Mouse (Mus musculus): ENCODE results near the gene Tbr1.
A peak's percentile ranks its signal among the peaks of the same experiment; 100 is the strongest.

Gene Tbr1

DNA sequence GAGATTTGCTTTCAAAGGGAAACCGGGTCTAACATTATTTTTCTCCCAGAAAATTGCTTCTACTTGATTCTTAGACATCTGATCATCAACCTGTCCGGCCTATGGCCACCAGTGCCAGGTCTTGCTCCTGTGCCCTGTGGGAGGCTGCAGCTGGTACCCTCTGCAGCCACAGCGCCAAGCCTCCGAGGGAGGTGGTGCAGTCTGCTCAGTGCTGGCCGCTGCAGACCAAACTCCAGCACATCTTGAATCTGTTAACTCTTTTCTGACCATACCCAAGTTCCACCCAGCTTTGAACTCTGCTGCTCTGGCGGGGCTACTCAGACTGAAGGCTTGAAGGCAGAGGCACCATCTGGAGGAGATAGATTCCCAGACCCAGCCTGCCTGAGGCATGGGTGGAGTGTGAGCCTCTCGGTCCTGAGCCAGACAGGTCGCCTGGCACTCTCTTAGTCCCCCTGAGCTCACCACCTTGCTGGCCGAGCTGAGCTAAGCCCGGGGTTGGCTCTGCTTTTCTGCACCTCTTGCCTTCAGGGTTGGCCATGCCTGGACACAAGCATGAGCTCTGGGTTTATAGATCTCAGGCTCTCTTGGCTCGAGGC lies at the start of gene Tbr1:
Gene Tbr1 (plus strand): TSS at position 275 of the 596 bp plus-strand sequence.
- peak; percentile 50 to 54 for DNase-seq

DNA sequence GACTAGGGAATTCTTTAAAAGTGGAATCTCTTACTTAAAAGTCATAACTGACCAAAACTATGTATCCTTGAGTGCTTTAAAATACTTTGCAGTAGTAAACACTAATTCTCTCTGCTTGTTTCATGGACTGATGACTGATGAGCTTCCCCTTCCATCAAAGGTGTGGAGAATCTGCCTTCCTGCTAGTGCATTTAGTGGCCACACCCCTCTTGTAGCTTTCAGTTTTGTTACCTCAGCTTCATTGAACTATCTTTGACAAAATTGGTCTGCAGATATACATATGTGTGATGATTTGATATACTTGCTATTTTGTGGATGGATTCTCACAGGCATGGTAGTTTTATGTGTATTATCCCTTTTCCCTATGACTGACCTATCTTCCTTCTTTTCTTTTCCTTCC lies 47.7 kb upstream of the Tbr1 start:
- DNase-seq, result no peak

- DNase-seq, result no peak
Observed at GRCm38 (mm10) chr2:61759234-61759855, 43.4 kb upstream of the Tbr1 start.

- DNase-seq, result no peak
Observed at GRCm38 (mm10) chr2:61760044-61760443, 42.7 kb upstream of the Tbr1 start.

DNA sequence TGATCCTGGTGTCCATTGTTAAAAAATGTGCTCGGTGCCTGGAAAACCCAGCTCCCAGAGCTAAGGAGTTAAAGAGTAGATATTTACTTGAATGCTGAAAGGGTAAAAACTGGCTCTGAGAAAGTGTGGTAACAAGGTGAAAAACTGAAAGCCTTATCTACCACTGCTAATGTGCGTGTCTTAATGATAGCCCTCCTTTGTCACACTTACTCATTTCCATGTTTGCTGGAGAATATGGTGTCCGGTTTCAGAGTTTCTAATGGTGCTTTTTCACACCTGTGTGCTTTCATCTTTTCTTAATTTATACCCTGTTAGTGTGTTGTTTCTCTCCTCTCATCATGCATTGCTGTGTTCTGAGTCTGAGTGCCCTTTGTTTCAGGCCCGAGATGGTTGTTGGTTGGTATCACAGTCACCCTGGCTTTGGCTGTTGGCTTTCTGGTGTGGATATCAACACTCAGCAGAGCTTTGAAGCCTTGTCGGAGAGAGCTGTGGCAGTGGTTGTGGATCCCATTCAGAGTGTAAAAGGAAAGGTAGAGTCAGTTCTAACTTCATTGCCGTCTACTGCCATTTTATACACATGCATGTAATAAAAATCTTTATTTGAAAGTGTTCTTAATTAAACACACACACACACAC lies 38.1 kb upstream of the Tbr1 start:
- DNase-seq, result no peak

DNA sequence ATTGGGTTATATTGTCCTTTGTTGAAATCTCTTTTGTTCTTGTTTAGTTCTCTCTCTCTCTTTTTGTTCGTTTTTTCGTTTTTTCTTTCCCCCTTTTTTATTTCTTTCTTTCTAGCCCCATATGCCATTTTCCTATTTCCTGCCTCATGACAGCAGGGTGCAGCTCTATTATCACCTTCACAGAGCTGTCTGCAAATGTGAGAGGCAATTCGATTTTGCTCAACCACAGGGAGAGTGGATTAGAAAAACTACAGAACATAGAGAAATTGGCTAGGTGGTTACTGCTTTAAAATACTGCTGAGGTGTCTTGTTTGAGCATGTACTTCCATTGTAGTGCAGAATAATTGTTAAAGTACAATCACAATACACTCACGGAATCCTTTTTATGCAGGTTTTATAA lies 37.2 kb upstream of the Tbr1 start:
- peak in 1 of 2 experiments; percentile 18 for DNase-seq

- no peak for DNase-seq
Observed at GRCm38 (mm10) chr2:61780794-61781193, 21.9 kb upstream of the Tbr1 start.

- DNase-seq, result no peak
Observed at GRCm38 (mm10) chr2:61794960-61795359, 7.8 kb upstream of the Tbr1 start.

GRCm38 (mm10) chr2:61798048-61798447 lies 4.7 kb upstream of the Tbr1 start:
- DNase-seq, result no peak

DNA sequence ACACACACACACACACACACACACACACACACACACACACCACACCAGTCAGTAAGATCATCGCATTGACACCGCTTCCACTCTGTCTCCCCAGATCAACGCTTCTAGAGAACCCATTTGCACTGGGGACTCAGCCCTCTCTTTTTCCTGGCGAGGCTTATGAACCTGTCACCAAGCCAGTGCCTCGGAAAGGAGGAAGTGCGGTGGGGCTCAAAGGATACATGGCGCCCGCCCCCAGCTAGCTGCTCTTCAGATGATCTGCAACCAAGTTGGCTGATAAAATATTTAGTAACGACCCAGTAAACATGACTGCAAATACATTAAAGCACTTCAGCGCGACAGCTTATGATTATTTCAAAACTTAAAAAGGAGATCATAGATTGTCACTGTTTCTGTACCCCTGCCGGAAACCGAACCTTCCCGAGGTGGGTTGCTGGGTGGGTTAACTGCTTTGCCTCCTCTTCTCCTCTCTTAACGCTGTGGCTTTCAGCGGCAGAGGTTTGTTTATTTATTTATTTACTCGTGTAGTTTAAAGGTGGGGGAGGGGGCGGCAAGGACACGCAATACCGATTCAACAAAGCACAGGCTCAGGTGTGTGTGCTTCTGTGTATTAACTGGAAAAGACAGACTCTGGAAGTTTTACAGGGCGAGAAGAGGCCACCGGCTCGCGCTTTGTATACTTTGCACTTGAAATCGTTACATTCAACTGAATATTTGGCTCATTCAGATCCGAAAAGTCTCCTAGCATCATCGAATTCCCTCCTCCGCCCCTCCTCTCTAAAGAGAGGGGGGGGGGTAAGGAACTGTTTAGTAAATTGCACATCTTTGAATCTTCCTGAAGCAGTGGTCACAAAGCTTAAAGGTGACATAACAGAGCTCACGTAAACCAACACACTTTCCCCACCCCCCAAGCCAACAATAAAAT lies 975 bp downstream of the Tbr1 start:
- peak; percentile 31 to 40 for DNase-seq

DNA sequence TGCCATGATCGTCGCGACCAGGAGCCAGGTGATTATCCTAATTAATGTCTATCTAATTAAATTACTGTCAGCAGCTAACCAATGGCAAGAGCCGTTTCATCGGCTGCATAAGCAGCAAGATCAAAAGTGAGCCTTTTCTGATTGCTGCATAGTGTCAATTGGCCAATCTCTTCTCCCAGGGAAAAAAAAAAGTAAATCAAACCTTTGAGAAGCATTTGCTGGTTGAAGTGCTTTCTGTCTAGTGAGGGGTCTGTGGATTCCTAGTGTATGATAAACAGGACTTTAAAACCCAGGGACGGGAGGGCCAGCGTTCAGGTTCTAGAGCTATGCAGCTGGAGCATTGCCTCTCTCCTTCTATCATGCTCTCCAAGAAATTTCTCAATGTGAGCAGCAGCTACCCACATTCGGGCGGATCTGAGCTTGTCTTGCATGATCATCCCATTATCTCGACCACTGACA lies 1.7 kb downstream of the Tbr1 start:
- DNase-seq, result peak in 1 of 2 experiments; percentile 31

- DNase-seq, result peak in 1 of 2 experiments; percentile 50
Observed at GRCm38 (mm10) chr2:61804841-61805540, 2.3 kb downstream of the Tbr1 start.

DNA sequence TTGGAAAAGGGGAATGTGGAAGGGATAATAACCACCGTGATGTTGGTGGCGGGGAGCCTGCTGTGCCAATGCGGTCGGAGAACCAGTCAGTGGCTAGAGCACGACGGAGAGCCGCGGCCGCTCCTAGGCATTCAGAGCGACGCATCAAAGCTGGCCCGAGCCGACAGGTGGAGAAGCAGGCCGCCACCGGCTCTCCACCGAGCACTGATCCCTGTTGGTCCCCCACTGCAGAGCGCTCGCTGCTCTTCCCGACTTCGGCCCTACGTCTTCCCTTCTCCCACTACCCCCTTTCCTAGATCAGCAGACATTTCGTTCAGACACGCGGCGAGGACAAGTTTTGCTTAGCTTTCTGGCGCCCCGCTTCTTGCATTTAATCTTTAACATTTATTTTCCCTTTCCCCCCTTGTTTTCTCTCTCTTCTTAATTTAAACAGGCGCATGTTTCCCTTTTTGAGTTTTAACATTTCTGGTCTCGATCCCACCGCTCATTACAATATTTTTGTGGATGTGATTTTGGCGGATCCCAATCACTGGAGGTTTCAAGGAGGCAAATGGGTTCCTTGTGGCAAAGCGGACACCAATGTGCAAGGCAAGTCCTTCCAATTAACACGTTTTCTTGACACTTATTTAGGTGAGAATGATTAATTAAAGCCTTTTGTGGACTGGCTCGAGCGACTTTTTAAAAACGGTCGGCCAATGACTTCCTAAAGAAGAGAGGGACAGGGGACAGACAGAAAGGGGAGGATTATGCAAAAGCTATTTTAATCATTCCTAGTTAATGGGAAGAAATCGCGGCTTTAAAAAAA lies 3.0 kb downstream of the Tbr1 start:
- DNase-seq, result no peak

DNA sequence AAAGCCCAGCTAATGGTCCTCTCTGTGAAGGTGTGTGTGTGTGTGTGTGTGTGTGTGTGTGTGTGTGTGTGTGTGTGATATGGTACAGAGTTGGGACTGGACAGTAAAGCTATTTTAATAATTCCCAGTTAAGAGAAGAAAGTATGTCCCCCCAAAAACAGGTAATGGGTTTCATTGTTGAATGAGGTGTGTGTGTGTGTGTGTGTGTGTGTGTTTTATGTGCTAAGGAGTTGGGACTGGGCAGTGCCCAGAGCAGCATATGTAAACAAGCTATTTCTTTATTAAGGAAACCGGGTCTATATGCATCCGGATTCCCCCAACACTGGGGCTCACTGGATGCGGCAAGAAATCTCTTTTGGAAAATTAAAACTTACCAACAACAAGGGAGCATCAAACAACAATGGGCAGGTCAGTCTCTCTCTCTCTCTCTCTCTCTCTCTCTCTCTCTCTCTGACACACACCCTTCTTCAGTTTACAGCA lies 3.7 kb downstream of the Tbr1 start:
- no peak for DNase-seq

DNA sequence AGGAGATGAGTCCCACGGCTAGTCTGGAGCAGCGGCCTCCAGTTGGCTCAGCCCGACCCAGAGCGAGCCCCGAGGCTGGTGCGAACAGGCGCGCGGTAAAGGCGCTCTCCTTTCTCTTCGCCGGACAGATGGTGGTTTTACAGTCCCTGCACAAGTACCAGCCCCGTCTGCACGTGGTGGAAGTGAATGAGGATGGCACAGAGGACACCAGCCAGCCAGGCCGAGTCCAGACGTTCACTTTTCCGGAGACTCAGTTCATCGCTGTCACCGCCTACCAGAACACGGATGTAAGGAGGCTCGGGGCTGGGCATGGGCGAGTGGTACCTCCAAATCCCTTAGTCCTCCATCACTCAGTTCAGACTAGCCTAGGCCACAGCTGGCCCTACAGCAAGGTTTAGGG lies 4.4 kb downstream of the Tbr1 start:
- DNase-seq, result peak in 1 of 2 experiments; percentile 33

- DNase-seq, result no peak
Observed at GRCm38 (mm10) chr2:61807781-61808180, 5.1 kb downstream of the Tbr1 start.

DNA sequence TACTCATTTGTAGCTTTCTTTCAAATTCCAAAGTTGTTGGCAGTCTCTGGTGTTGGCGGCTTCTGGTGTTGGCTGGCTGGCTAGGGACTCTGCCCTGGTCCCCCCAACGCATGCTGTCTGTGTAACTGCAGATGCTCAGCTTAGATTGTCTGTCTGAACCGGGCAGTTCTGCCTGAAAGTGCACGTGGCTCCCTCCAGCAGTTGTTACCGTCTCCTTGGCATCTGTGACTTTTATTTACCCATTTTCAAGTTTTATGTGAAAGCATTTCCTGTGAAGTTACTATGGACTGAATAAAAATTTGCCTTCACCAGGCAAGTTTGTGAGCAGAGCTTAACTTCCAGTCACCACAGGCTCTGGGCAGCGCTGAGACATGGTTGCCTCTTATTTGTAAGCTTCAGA lies 6.0 kb downstream of the Tbr1 start:
- no peak for DNase-seq

- no peak for DNase-seq
Observed at GRCm38 (mm10) chr2:61809381-61809780, 6.7 kb downstream of the Tbr1 start.

- no peak for DNase-seq
Observed at GRCm38 (mm10) chr2:61810751-61811150, 8.0 kb downstream of the Tbr1 start.

GRCm38 (mm10) chr2:61811163-61811506 lies 8.4 kb downstream of the Tbr1 start:
- DNase-seq, result no peak

Measured in cerebellum, adult 18-20 months (tissue).